Mouse (Mus musculus) forelimb bud, embryonic 11.5 days (tissue): ENCODE data around the gene Syt15.
"Not testable (repeated sequence)": the region's sequence is repeated elsewhere in the genome, so short reads cannot be mapped to it uniquely, and the experiment has no call there.

Source experiments
- DNase-seq: peaks from one replicate; pipeline ENCODE4 v3.0.0-alpha.2; 2012; ENCODE audit warnings: low read depth, low spot score

Gene Syt15

GRCm38 (mm10) chr14:34227981-34228380 is 8.6 kb downstream of the Syt15 start:
- no peak for DNase-seq

DNA sequence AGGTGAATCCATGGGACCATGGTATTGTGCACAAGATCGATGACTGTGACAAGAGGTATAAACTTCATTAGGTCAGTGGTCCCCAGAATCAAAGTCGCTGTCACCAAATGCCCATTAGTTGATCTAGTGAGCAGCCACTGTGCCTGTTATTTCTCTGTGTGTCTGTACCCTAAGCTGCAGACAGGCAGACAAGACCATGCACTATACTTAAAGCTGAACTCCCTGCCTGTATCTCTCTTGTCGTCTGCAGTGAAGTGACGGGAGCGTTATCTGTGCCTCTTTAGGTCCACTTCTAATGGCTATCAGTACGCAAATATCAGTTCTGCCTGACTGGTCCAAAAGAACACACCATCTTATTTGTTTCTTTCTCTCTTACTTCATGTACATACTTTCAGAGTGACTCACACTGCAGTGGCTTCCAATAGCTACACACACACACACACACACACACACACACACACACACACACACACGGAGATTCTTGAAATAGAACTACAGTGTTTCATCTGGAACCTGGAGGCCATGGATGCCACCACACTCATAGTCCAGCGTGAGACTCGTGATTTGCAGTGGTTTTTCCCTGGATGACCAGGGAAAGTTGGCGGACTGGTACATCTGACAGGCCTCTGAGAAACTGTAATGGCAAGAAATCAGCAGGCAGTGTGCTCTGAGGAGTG is 9.6 kb downstream of the Syt15 start:
- no peak for DNase-seq

- DNase-seq, result no peak
Observed at GRCm38 (mm10) chr14:34232340-34232739, 12.9 kb downstream of the Syt15 start.

DNA sequence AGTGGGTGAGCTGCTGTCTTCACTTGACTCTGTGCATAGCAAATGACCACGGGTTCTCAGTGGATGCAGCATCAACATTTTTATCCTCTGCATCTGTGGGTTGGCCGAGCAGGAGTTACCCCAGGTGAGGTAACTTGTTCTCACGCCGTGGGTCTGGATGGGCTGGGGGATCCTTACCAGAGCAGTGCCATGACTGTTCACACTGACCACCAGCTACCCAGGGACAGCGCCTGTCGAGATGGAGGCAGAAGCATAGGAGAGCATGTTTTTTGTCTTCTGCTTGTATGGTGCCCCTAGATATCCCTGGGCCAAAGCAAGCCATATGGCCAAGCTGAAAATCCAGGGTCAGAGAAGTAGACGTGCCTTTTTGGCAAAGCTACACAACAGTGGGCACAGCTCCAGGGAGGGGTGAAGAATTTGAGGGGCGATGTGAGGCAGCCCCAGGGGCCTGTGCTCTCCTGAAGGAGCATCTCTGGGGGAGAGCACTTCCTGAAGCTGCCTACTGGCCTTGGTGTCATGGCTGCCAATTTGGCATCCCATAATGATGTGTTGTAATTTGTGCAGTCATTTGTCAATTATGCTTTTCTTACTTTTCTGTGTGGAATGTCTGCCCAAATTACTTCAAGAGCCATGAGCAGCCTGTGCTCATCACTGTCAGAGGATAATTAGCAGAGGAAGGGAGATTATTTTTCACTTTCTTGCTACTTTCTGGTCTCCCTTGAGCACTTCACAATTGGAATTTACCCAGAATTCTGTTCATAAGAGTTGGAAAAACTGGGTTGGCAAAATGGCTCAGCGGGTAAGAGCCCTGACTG is 13.7 kb downstream of the Syt15 start:
- no peak for DNase-seq

DNA sequence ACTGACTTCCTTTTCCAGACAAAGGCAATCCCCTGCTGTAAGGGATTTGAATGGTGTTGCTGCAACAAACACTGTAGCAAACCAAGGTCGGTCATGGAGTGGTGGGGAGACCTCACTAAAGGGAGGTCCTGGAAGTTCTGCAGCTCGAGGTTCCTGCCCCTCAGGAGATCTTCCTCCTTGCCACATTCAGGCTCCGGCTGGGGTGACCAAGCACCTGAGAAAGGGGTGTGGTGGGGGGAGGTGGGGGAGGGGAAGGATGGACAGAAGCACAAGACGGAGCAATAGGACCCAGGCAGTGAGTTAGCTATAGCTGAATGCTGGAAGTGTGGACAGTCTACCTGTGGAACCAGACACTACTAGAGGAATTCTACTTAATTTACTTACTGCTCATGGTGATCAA is 14.5 kb downstream of the Syt15 start:
- DNase-seq, result no peak

GRCm38 (mm10) chr14:34234630-34235380 is 15.4 kb downstream of the Syt15 start:
- peak; percentile 78 for DNase-seq

DNA sequence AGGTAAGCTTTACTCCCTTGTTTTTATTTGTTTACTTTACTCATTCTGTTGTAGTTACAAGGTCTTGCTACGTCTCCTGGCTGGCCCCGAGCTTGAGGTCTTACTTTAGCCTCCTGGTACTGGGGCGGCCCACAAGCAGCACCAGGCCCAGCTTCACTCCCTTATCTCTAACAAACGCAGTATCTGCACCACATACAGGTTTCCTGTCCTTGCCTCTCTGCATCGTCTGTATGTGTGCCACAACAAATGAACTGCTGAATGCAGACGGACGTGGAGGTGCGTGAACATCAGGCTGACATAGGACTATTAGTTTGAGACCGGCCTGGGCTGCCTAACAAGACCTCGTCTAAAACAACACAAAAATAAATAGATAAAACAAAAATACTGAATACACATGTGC is 20.9 kb downstream of the Syt15 start:
- DNase-seq, result no peak

- DNase-seq, result no peak
Observed at GRCm38 (mm10) chr14:34240676-34241075, 21.3 kb downstream of the Syt15 start.

- no peak for DNase-seq
Observed at GRCm38 (mm10) chr14:34252470-34253145, 33.2 kb downstream of the Syt15 start.

DNA sequence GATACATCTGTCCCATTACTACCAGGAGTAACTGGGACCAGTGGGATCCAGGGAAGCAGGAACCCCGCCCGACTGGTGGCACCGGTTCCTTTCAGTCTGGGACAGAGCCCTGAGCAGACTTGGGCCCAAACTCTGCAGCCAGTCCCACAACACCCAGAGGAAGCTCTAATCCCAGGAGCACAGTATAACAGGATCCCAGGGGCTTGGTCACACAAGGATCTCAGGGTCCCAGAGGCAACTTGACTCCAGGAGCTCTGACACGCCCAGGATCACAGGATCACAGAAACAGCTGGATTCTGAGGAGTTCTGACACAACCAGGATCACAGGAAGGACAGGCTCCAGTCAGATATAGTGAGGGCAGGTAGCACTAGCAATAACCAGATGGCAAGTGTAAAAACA is 33.9 kb downstream of the Syt15 start:
- no peak for DNase-seq

- not testable (repeated sequence) for DNase-seq
Observed at GRCm38 (mm10) chr14:34258525-34258924, 39.1 kb downstream of the Syt15 start.

DNA sequence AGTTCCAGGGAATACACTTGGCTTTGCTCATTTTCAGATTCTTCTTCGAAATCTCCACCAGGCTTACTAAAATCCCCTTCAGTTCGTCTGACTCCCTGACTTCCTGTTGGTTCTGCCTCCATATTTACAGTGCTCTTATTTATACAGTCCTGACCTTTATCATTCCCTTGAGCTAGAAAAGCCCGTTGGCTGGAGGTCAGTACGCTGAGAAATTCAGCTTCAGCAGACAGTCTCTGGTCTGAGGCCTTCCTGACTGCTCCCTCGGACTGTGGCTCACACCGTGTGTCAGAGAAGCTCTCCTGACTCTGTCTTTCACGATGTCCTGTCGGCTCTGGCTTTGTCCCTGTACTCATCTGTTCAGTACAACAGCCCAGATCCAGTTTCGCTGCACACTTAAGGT is 48.7 kb downstream of the Syt15 start:
- DNase-seq, result no peak

- peak; percentile 31 for DNase-seq
Observed at GRCm38 (mm10) chr14:34273280-34273679, 53.9 kb downstream of the Syt15 start.

DNA sequence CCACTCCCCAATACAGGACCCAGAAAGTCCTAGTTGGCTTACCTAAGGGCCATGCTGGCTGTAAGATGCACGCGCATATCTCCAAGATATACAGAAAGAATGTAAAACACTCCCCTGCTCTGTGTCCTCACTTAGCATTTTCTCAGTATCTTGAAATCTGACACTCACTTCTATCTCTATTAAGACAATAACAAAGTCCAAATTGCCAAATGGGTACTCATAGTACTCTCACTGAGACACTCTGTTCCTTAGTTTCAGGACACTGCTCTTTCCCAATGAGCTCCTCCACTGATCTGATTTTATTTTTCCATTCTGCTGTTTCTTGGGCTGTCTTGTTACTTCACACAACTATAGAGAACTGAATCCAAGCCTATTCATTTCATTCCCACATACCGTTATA is 54.7 kb downstream of the Syt15 start:
- DNase-seq, result no peak

- DNase-seq, result no peak
Observed at GRCm38 (mm10) chr14:34275225-34275624, 55.8 kb downstream of the Syt15 start.

GRCm38 (mm10) chr14:34279726-34280125 is 60.3 kb downstream of the Syt15 start:
- no peak for DNase-seq
